Mouse (Mus musculus): ENCODE measurements around the gene Krt6b. TPM values are rescaled to one million over a fixed set of nuclear protein-coding genes. Genes with fewer than 3 reads are reported as not detected.

Gene Krt6b
- total RNA-seq (2014; rRNA removed) (not detected in 2 replicates), polyA plus RNA-seq (2015; fragmentation: Nextera tagmentation; extraction: Ambion mirVana) (0.07 TPM in 1 of 2 replicates, not detected in the other)

DNA sequence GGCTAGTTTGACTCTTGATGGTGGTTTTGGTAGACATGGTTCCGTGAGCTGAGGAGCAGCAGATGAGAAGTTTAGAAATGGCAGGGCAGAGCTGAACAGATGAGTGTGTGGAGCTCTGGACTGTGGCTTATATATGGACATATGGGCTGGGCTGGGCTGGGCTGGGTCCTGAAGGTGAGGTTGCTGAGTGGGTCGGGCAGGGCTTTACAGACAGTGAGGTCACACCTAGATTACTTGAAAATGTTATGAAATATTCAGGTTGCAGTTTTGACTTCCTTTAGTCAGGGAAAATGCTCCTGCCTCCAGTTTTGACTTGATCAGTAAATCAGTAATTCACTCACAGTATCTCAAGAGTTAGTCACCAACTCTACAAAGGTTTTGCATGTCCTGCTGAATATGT, at the start of gene Krt6b:
Krt6b (minus strand) TSS at position 101 of the 400 bp plus-strand sequence.
- 91% methylated on average over 2 of the region's 2 CpGs for WGBS

DNA sequence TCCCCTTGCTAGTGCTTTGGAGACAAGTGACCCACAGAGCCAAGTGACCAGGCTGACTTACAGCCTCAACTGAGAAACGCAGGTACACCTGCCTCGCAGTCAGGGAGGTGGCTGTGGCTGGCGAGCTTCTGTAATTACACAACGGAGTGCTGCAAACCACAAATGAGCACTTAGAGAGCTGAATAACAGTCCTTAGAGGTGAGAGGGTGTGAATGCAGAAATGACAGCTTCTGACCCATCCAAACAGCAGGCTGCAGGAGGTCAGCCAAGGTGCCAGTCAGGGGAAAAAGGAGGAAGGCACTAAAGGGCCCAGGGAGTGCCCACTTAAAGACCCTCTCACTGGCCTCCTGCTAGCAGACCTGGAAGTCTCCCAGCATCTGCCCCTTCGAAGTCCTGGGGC, 44.6 kb upstream of the Krt6b start:
- WGBS = 83% methylated on average over 5 of the region's 5 CpGs
- no peak overlapping the region for H3K4me3 ChIP-seq (ENCODE audit: low read depth, low read length)
- no peak for TF ChIP-seq CTCF (IDR thresholded peaks at IDR 0.05)
- no peak overlapping the region for H3K4me2 ChIP-seq (ENCODE audit: low read depth, low read length, poor library complexity, severe bottlenecking)
- H3K36me3 ChIP-seq (ENCODE audit: insufficient read depth, low read length) = no peaks in the 10 kb centered on the region
- no peaks in the 10 kb centered on the region for H3K9me3 ChIP-seq (ENCODE audit: low read length)
- no peak overlapping the region for H3K27ac ChIP-seq (ENCODE audit: low read depth, low read length)
- H3K27me3 ChIP-seq (ENCODE audit: insufficient read depth, low read length) = no peaks in the 10 kb centered on the region
- H3K9ac ChIP-seq (replicated peaks; ENCODE audit: low read length, poor library complexity, severe bottlenecking) = no peak overlapping the region
- no peaks in the 10 kb centered on the region for H3K4me1 ChIP-seq (ENCODE audit: insufficient read depth, low read length)
- no peak for ATAC-seq (ENCODE audit: low FRiP score)
- no peak for DNase-seq (ENCODE audit: low spot score)

More for the DNA sequence above, at the start of gene Krt6b:
- no peak within 1 kb of the TSS for H3K27ac ChIP-seq (ENCODE audit: low read depth, low read length)
- H3K4me2 ChIP-seq (ENCODE audit: low read depth, low read length, poor library complexity, severe bottlenecking) = no peak within 1 kb of the TSS
- ATAC-seq (ENCODE audit: low FRiP score) = no peak
- H3K4me3 ChIP-seq (ENCODE audit: low read depth, low read length) = no peak within 1 kb of the TSS
- no peaks in the 10 kb centered on the region for H3K36me3 ChIP-seq (ENCODE audit: insufficient read depth, low read length)
- no peaks in the 10 kb centered on the region for H3K4me1 ChIP-seq (ENCODE audit: insufficient read depth, low read length)
- H3K9me3 ChIP-seq (ENCODE audit: low read length) = no peaks in the 10 kb centered on the region
- H3K27me3 ChIP-seq (ENCODE audit: insufficient read depth, low read length) = no peaks in the 10 kb centered on the region
- TF ChIP-seq CTCF (IDR thresholded peaks at IDR 0.05) = no peak
- H3K9ac ChIP-seq (replicated peaks; ENCODE audit: low read length, poor library complexity, severe bottlenecking) = no peak within 1 kb of the TSS
- DNase-seq (ENCODE audit: low spot score) = no peak

DNA sequence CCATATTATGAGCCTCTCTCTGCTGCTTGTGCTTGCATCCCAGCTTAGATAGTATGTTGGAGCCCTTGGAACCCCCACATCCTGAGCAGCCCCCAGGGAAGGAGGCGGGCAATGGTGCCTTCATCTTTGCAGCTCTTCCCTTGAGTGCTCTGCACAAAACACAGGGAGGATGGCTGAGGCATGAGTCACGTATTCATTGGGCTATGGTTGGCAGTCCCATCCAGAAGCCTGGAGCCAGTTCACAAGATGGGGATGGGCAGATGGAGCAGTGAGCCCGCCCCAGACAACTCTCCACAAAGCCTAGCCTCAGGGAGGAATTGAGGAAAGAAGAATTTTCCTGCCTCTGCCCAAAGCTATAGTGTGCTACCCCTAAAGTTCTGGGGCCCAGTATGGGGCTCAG, 35.7 kb upstream of the Krt6b start:
- Histone ChIP-seq H3K4me3 (ENCODE audit: low read depth, low read length) (no peak overlapping the region), H3K4me1 (ENCODE audit: insufficient read depth, low read length) (no peaks in the 10 kb centered on the region; the same call in 1 of the 2 replicates), H3K27ac (ENCODE audit: low read depth, low read length) (no peak overlapping the region), H3K9ac (replicated peaks; ENCODE audit: low read length, poor library complexity, severe bottlenecking) (no peak overlapping the region), H3K27me3 (ENCODE audit: insufficient read depth, low read length) (no peaks in the 10 kb centered on the region), H3K4me2 (ENCODE audit: low read depth, low read length, poor library complexity, severe bottlenecking) (no peak overlapping the region), H3K9me3 (ENCODE audit: low read length) (no peaks in the 10 kb centered on the region), H3K36me3 (ENCODE audit: insufficient read depth, low read length) (no peaks in the 10 kb centered on the region)
- no peak for TF ChIP-seq CTCF (IDR thresholded peaks at IDR 0.05)
- ATAC-seq (ENCODE audit: low FRiP score) = no peak
- 81% methylated on average over 3 of the region's 3 CpGs for WGBS
- no peak for DNase-seq (ENCODE audit: low spot score)

DNA sequence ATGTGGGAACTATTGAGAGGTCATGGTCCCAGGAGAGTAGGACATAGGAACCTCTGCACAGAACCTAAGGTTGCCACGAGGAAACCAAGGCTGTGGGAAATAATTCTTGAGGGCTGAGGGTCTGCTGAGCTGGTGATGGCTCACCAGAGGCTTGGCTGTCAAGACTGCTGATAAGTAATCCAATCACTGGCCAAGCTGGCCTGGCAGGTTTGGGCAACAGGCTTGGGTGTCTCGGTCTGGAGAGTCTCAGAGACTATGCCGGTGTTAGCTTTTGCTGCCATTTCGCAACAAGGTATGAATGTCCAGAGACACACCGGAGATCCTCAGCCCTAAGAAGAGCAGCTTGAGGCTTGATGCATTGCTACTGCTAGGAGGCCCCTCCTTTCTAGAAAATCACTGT, 34.3 kb upstream of the Krt6b start:
- WGBS = 81% methylated on average over 5 of the region's 5 CpGs
- H3K4me3 ChIP-seq (ENCODE audit: low read depth, low read length) = no peak overlapping the region
- H3K4me1 ChIP-seq (ENCODE audit: insufficient read depth, low read length) = no peaks in the 10 kb centered on the region; the same call in 1 of the 2 replicates
- H3K27me3 ChIP-seq (ENCODE audit: insufficient read depth, low read length) = no peaks in the 10 kb centered on the region
- H3K27ac ChIP-seq (ENCODE audit: low read depth, low read length) = no peak overlapping the region
- no peak overlapping the region for H3K9ac ChIP-seq (replicated peaks; ENCODE audit: low read length, poor library complexity, severe bottlenecking)
- no peaks in the 10 kb centered on the region for H3K36me3 ChIP-seq (ENCODE audit: insufficient read depth, low read length)
- no peak for TF ChIP-seq CTCF (IDR thresholded peaks at IDR 0.05)
- H3K9me3 ChIP-seq (ENCODE audit: low read length) = no peaks in the 10 kb centered on the region
- ATAC-seq (ENCODE audit: low FRiP score) (no peak), DNase-seq (ENCODE audit: low spot score) (no peak)
- no peak overlapping the region for H3K4me2 ChIP-seq (ENCODE audit: low read depth, low read length, poor library complexity, severe bottlenecking)

DNA sequence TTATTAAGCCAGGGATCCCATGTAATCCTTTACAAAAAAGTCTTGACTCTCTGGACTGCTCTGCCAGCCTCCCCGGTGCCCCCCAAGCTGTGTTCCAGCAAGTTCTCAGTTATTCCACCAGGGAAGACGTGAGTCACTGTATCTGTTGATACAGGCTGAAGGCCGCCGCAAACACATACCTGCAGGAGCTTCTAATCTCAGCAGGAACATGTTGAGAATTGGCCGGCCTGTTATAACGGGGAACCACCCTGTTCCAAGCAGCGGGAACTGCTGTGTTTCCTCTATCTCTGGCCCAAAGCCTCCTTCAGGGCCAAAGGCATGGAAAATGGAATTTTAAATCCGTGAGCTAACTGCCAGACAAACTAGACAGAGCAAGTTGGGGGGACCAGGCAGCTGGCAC, 33.6 kb upstream of the Krt6b start:
- Histone ChIP-seq H3K9me3 (ENCODE audit: low read length) (no peaks in the 10 kb centered on the region), H3K36me3 (ENCODE audit: insufficient read depth, low read length) (no peaks in the 10 kb centered on the region), H3K4me1 (ENCODE audit: insufficient read depth, low read length) (no peaks in the 10 kb centered on the region; the same call in 1 of the 2 replicates), H3K4me3 (ENCODE audit: low read depth, low read length) (no peak overlapping the region), H3K27ac (ENCODE audit: low read depth, low read length) (no peak overlapping the region), H3K27me3 (ENCODE audit: insufficient read depth, low read length) (no peaks in the 10 kb centered on the region), H3K4me2 (ENCODE audit: low read depth, low read length, poor library complexity, severe bottlenecking) (no peak overlapping the region), H3K9ac (replicated peaks; ENCODE audit: low read length, poor library complexity, severe bottlenecking) (no peak overlapping the region)
- 63% methylated on average over 8 of the region's 8 CpGs for WGBS
- ATAC-seq (ENCODE audit: low FRiP score) (no peak), DNase-seq (ENCODE audit: low spot score) (no peak)
- no peak for TF ChIP-seq CTCF (IDR thresholded peaks at IDR 0.05)

DNA sequence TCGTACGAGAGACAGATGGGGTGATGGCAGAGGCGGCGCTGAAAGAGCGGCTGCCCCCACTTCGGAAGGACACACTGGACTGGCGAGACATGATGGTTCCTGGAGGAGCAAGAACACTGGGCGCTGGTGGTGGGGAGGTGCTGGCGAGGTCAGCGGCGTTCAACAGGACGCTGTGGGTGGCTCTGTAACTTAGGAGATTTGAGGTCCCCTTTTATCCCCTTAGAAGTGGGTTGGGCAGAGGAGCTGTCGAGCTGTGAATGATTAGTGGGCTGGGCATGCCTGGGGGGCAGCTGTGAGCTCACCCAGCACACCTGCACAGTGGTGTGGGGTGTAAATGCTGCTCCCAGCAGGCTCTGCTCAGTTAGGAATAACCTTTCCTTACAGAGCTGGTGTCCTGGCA, 32.6 kb upstream of the Krt6b start, which contains the start of gene Krt5:
Krt5 (minus strand) TSS at position 179 of the 400 bp plus-strand sequence.
- no peaks in the 10 kb centered on the region; the same call in 1 of the 2 replicates for H3K4me1 ChIP-seq (ENCODE audit: insufficient read depth, low read length)
- H3K36me3 ChIP-seq (ENCODE audit: insufficient read depth, low read length) = no peaks in the 10 kb centered on the region
- no peaks in the 10 kb centered on the region for H3K27me3 ChIP-seq (ENCODE audit: insufficient read depth, low read length)
- H3K4me2 ChIP-seq (ENCODE audit: low read depth, low read length, poor library complexity, severe bottlenecking) = no peak within 1 kb of the TSS
- DNase-seq (ENCODE audit: low spot score) = no peak
- H3K9ac ChIP-seq (replicated peaks; ENCODE audit: low read length, poor library complexity, severe bottlenecking) = no peak within 1 kb of the TSS
- H3K9me3 ChIP-seq (ENCODE audit: low read length) = no peaks in the 10 kb centered on the region
- no peak within 1 kb of the TSS for H3K27ac ChIP-seq (ENCODE audit: low read depth, low read length)
- 76% methylated on average over 13 of the region's 13 CpGs for WGBS
- no peak for TF ChIP-seq CTCF (IDR thresholded peaks at IDR 0.05)
- ATAC-seq (ENCODE audit: low FRiP score) = no peak
- no peak within 1 kb of the TSS for H3K4me3 ChIP-seq (ENCODE audit: low read depth, low read length)
